8 mouse cellular contexts compared by ENCODE assay signal in the genomic region with DNA sequence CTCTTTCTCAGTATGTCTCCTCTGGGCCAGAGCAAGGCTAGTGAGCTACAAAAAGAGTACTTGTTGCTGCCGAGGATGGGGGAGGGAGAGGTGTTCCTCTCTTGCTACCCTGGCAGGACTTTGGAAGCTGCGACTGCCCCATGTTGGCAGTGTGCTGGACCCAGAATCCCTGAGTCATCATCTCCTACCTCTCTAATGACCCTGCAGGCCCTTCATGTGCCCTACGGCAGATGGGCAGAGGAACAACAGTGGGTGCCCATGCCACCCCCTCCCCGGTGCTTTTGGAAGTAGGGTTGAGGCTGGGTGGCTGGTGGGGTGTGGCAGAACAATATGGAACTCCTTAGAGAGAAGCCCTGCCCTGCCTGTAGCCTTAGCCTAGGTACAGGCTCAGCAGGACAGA.
DNase-seq lines count a peak whose midpoint lies in the region; ATAC-seq lines count a peak whose summit lies in the region.

No protein-coding gene starts in this region.

- H3K4me3 ChIP-seq in heart, embryonic 14.5 days (ENCODE audit: control insufficient read depth in 1 of 2, insufficient read depth in 1 of 2, low read depth in 1 of 2, low read length in 2 of 2) = no peak overlapping the region
- no peak overlapping the region for H3K4me3 ChIP-seq in limb, embryonic 13.5 days

- no peaks in the 10 kb centered on the region for H3K27me3 ChIP-seq in heart, embryonic 14.5 days (ENCODE audit: control insufficient read depth, insufficient read depth, low read length)
- no peaks in the 10 kb centered on the region for H3K27me3 ChIP-seq in limb, embryonic 13.5 days

- peaks cover 11% of the 10 kb centered on the region; the same call in 1 of the 2 replicates for H3K36me3 ChIP-seq in heart, embryonic 14.5 days (ENCODE audit: control insufficient read depth, insufficient read depth, low read length)
- H3K36me3 ChIP-seq in limb, embryonic 13.5 days = peaks cover 54% of the 10 kb centered on the region

- WGBS in heart, embryonic 14.5 days = 73% methylated on average over 4 of the region's 4 CpGs
- WGBS in limb, embryonic 13.5 days = 64% methylated on average over 4 of the region's 4 CpGs

- no peaks in the 10 kb centered on the region for H3K9me3 ChIP-seq in heart, embryonic 14.5 days (ENCODE audit: control insufficient read depth, low read length)
- no peaks in the 10 kb centered on the region for H3K9me3 ChIP-seq in limb, embryonic 13.5 days

- ATAC-seq in heart, embryonic 14.5 days (ENCODE audit: insufficient number of reproducible peaks, insufficient read depth, low FRiP score, low read depth) = no peak
- ATAC-seq in limb, embryonic 13.5 days (ENCODE audit: low FRiP score, low read depth) = no peak
- ATAC-seq in granulocyte monocyte progenitor cell, adult 5-6 weeks (replicated peaks; ENCODE audit: poor library complexity, severe bottlenecking) = no peak

- H3K27ac ChIP-seq in heart, embryonic 14.5 days (replicated peaks in 1 of 2; ENCODE audit: control insufficient read depth in 1 of 2, insufficient read depth in 1 of 2, low read depth in 2 of 2, low read length in 2 of 2) = peak overlapping the region; percentile 71 to 79
- H3K27ac ChIP-seq in limb, embryonic 13.5 days = peak overlapping the region; percentile 7; the same call in 1 of the 2 replicates

- peak; percentile 68 to 77 for DNase-seq in heart, adult 18-20 months
- no peak for DNase-seq in heart, postnatal 14 days
- peak; percentile 73 for DNase-seq in brain, adult 2 months (ENCODE audit: low read depth, low spot score)
- DNase-seq in yolk sac, embryonic 10.5 days (ENCODE audit: low spot score) = no peak
- no peak for DNase-seq in frontal cortex, postnatal 14 days (ENCODE audit: low spot score in 2 of 2)

- peaks cover 78 to 90% of the 10 kb centered on the region in 2 experiments for H3K4me1 ChIP-seq in heart, embryonic 14.5 days (ENCODE audit: control insufficient read depth in 2 of 2, insufficient read depth in 2 of 2, low read length in 2 of 2)
- peaks cover 93% of the 10 kb centered on the region for H3K4me1 ChIP-seq in limb, embryonic 13.5 days

- peak overlapping the region; percentile 47; the same call in 1 of the 2 replicates for H3K9ac ChIP-seq in heart, embryonic 14.5 days (ENCODE audit: low read length)
- no peak overlapping the region for H3K9ac ChIP-seq in limb, embryonic 13.5 days

- H3K4me2 ChIP-seq in heart, embryonic 14.5 days (ENCODE audit: low read length) = 0 out of 2 replicates have a peak overlapping the region, but pooled peaks have one; percentile 8
- no peak overlapping the region for H3K4me2 ChIP-seq in limb, embryonic 13.5 days (replicated peaks)

- intact Hi-C loops in heart, postnatal 14 days (cut with DNase I) = no loop called here

Comparison
In these comparisons a context has a peak if more than half of its experiments do, and no peak if none do; other contexts are left out.
1. DNase-seq: peak in heart, adult 18-20 months (2 of 2) and brain, adult 2 months (single experiment); none in heart, postnatal 14 days (0 of 2), yolk sac, embryonic 10.5 days (single experiment) and frontal cortex, postnatal 14 days (0 of 2).